Mouse (Mus musculus) erythroblast, embryonic 14.5 days (primary cell): ENCODE data around the gene Ssu72. TPM values are rescaled to one million over a fixed set of nuclear protein-coding genes. Genes with fewer than 3 reads are reported as not detected.
"Not testable (repeated sequence)": the region's sequence is repeated elsewhere in the genome, so short reads cannot be mapped to it uniquely, and the experiment has no call there.

ENCODE experiments used
- H3K27me3 ChIP-seq: 2 replicates; pipeline ENCODE4 v1.6.1; 2012; ENCODE audit warnings: inconsistent platforms; ENCODE audit not compliant: control insufficient read depth
- H3K36me3 ChIP-seq: 2 replicates; pipeline ENCODE4 v1.6.1; 2012; ENCODE audit warnings: mild to moderate bottlenecking, inconsistent platforms; ENCODE audit not compliant: control insufficient read depth
- H3K4me1 ChIP-seq: 2 replicates; pipeline ENCODE4 v1.6.1; 2012; ENCODE audit warnings: inconsistent platforms; ENCODE audit not compliant: control insufficient read depth
- H3K4me3 ChIP-seq: replicated peaks from 2 replicates; pipeline ENCODE3; 2012; ENCODE audit warnings: moderate library complexity, mild to moderate bottlenecking, inconsistent platforms
- H3K9me3 ChIP-seq: 2 replicates; pipeline ENCODE4 v1.6.1; 2012; ENCODE audit warnings: low read length, inconsistent platforms, mixed read lengths; ENCODE audit not compliant: control insufficient read depth
- GATA1 ChIP-seq: IDR thresholded peaks from 2 replicates; pipeline ENCODE4 v1.6.1; 2012; ENCODE audit warnings: low read length, inconsistent platforms, mixed read lengths
- TAL1 ChIP-seq: IDR thresholded peaks from 3 replicates; pipeline ENCODE4 v1.6.1; 2012; ENCODE audit warnings: low read length, inconsistent platforms, mixed read lengths
- polyA plus RNA-seq: library from polyadenylated mRNA; stranded (reverse); fragments of >175 nt; gene quantifications from 2 replicates; pipeline ENCODE4 v1.2.3, GENCODE M21; 2012

Gene Ssu72
- polyA plus RNA-seq, 1 experiment: 0.83 TPM

DNA sequence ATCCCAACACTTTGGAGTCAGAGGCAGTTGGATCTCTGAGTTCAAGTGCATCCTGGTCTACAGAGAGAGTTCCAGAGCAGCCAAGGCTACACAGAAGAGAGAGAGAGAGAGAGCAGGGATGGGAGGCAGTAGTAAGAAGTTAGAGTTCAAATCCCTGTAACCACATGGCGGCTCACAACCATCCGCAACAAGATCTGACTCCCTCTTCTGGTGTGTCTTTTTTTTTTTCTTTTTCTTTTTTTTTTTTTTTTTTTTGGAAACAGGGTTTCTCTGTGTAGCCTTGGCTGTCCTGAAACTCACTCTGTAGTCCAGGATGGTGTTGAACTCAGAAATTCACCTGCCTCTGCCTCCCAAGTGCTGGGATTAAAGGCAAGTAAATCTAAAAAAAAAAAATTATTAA is 32.5 kb upstream of the Ssu72 start:
- H3K9me3 ChIP-seq: no peaks in the 10 kb centered on the region
- no peak overlapping the region for H3K4me3 ChIP-seq
- no peaks in the 10 kb centered on the region; the same call in 1 of the 2 replicates for H3K27me3 ChIP-seq
- TF ChIP-seq GATA1: no peak
- no peak for TF ChIP-seq TAL1
- peaks cover 18% of the 10 kb centered on the region for H3K4me1 ChIP-seq
- no peaks in the 10 kb centered on the region for H3K36me3 ChIP-seq

DNA sequence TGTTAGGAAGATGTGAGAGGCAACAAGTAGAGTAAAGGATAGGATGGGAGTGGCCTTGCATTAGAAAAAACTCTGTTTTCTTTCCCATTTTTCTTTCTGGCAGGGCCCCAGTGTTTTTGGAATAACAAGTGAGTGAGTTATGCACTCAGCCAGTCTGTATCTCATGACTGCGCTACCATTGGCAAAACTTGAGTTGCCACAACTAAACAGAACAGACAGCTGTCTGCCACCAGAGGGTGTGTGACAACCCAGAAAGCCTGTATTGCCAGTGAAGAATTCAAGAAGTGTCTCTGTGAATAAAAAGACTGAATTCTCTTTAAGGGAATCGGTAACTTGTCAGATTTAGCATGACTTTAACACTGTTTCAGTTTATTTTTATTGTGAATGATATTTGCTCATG is 28.6 kb upstream of the Ssu72 start:
- Histone ChIP-seq H3K27me3 (no peaks in the 10 kb centered on the region; the same call in 1 of the 2 replicates), H3K4me1 (no peaks in the 10 kb centered on the region), H3K4me3 (no peak overlapping the region), H3K36me3 (no peaks in the 10 kb centered on the region), H3K9me3 (no peaks in the 10 kb centered on the region)
- TF ChIP-seq GATA1: no peak
- no peak for TF ChIP-seq TAL1

DNA sequence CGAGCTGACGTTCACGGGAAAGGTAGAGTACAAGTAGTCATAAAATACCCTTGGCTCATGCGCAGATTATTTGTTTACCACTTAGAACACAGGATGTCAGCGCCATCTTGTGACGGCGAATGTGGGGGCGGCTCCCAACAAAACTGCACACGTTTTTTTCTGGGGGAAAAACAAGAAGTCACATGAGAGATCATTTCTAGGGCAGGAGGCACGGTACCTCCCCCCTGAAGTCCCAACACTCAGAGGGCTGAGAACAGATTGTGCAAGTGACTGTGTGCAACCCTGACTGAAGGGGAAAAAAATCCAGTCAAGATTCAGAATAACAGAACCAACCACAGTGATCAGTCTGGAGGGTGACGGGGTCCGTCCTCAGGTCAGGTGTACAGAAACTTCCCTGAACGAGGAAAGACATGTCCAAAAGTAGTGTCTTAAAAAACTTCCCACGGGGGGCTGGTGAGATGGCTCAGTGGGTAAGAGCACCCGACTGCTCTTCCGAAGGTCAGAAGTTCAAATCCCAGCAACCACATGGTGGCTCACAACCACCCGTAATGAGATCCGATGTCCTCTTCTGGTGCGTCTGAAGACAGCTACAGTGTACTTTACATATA is 20.8 kb upstream of the Ssu72 start:
- H3K27me3 ChIP-seq, H3K36me3 ChIP-seq, H3K9me3 ChIP-seq, H3K4me3 ChIP-seq, H3K4me1 ChIP-seq: not testable (repeated sequence)

DNA sequence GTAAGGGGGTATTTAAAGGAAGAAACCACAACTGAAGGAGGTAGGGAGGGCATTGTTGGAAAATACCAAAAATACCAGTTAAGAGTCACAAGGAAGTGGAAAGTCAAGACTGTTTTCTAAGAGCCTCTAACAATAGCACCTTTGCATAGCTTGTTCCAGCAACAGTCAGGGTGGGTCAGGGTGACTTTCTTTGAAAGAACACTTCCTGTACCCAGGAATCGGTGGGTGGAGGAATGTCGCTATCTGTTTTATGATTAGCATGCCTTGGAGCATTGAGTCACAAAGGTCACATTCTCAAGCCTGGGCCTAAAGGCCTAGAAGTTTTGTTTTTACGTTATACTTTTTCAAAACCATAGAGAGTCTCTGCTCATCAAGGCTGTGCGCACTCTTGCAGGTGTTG is 16.8 kb upstream of the Ssu72 start:
- H3K4me3 ChIP-seq: not testable (repeated sequence)
- peaks cover 20% of the 10 kb centered on the region for H3K27me3 ChIP-seq

DNA sequence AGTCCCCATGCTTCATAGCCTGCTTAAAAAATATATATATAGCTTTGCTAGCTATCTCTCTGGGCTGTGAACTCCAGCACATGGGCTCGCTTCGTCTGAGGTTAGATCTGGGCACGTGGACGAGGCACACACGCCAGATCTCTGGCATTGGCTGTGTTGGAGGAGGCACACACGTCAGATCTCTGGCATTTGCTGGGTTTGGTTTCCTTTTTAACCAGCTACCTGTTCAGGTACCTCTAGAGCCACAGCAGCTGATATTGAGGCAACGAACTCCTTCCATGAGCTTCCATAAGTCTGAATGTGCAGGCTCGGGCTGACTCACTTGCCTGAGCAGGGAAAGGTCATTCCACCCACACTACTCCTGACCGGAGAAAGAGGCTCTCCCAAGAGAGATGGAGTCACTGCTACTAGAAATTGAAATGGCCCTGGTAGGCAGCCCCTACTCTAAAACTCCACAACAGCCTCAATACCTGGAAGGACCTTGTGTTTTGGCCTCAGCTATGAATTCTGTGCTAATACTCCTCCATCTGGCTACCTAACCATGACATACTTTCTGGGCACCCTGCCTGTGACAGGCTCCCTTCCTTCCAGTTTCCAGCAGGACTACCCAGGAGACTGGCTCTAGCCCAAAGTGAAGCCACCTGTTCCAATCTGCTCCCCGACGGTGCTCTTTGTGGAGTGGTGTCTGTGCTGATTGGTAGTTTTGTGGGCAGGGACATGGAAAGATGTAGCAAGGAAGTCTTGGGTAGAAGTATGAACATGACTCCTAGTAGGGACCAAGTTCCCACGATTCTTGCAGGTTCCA is 13.8 kb upstream of the Ssu72 start:
- no peak for TF ChIP-seq GATA1
- no peak for TF ChIP-seq TAL1
- H3K9me3 ChIP-seq: peaks cover 6% of the 10 kb centered on the region; the same call in 1 of the 2 replicates
- H3K36me3 ChIP-seq: no peaks in the 10 kb centered on the region
- peaks cover 9% of the 10 kb centered on the region for H3K4me1 ChIP-seq
- H3K27me3 ChIP-seq: peaks cover 50% of the 10 kb centered on the region
- H3K4me3 ChIP-seq: no peak overlapping the region

More for the DNA sequence above, 16.8 kb upstream of the Ssu72 start:
- not testable (repeated sequence) for H3K4me1 ChIP-seq, H3K9me3 ChIP-seq, H3K36me3 ChIP-seq

DNA sequence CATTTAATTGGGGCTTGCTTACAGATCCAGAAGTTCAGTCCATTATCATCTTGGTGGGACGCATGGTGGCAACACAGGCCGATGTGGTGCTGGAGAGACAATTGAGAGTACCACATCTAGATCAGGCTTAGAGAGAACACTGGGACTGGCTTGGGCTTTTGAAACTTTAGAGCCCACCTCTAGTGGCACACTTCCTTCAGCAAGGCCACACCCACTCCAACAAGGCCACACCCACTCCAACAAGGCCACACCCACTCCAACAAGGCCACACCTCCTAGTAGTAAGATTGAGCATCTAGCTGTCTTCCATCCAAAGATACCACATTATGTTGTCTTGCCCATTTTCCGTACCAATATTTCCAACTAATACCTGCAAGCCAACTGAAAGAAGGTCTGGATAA is 12.2 kb upstream of the Ssu72 start:
- TF ChIP-seq GATA1: no peak
- no peak for TF ChIP-seq TAL1
- H3K4me1 ChIP-seq: peaks cover 9% of the 10 kb centered on the region
- peaks cover 6% of the 10 kb centered on the region; the same call in 1 of the 2 replicates for H3K9me3 ChIP-seq
- peaks cover 58% of the 10 kb centered on the region for H3K27me3 ChIP-seq
- no peaks in the 10 kb centered on the region for H3K36me3 ChIP-seq
- no peak overlapping the region for H3K4me3 ChIP-seq

DNA sequence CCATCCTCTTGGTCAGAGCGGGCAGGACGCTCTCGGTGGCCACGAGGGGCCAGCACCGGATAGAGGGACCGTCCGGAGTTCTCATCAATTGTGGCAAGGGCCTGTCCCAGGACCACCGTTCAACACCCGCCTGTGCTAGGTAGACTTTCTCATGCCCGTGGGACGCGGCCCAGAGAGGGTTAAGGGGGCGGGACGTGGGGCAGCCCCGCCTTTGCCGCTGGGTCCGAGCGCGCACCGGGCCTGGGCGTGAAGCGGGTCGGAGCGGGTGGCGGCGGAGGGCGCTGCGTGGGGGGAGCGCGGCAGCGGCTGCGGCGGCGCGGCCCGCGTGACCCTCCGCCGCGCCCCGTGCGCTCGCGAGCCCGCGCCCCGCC is 10.5 kb upstream of the Ssu72 start, which contains the start of gene Fndc10:
Gene Fndc10 (plus strand): TSS at position 232 of the 371 bp plus-strand sequence.
- Histone ChIP-seq H3K4me3 (peak within 1 kb of the TSS; percentile 53), H3K9me3 (peaks cover 6% of the 10 kb centered on the region; the same call in 1 of the 2 replicates), H3K4me1 (peaks cover 9% of the 10 kb centered on the region), H3K36me3 (no peaks in the 10 kb centered on the region), H3K27me3 (peaks cover 58% of the 10 kb centered on the region)
- TF ChIP-seq GATA1 (no peak), TAL1 (no peak)

DNA sequence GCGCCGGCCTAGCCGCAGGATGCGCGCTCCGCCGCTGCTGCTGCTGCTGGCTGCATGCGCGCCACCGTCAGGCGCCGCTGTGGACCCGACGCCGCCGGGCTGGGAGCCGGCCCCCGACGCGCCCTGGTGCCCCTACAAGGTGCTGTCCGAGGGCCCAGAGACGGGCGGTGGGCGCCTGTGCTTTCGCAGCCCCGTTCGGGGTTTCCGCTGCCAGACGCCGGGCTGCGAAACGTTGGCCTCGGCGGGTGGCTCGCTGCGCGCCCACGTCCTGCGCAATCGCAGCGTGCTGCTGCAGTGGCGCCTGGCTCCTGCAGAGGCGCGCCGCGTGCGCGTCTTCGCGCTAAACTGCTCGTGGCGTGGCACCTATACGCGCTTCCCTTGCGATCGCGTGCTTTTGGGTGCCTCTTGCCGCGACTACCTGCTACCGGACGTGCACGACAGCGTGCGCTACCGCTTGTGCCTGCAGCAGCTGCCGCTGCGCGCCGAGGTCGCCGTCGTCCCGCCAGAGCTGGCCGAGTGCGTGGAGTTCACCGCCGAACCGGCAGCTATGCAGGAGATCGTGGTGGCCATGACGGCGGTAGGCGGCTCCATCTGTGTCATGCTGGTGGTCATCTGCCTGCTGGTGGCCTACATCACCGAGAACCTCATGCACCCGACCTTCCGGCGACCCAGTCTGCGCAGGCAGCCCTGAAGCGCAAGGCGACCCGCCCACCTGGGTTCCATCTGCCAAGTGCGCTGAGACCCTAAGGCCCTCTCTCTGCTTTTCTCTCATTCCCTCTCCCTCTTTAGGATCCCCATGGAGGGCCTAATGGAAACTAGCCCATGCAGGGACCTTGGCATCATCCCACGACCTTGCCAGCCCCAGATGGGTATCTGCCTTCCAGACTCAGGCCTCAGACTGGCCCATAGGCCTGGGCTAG is 9.9 kb upstream of the Ssu72 start:
- peaks cover 6% of the 10 kb centered on the region; the same call in 1 of the 2 replicates for H3K9me3 ChIP-seq
- no peaks in the 10 kb centered on the region for H3K36me3 ChIP-seq
- TF ChIP-seq TAL1 (no peak), GATA1 (no peak)
- H3K4me3 ChIP-seq: peak overlapping the region; percentile 53
- H3K4me1 ChIP-seq: peaks cover 9% of the 10 kb centered on the region
- peaks cover 58% of the 10 kb centered on the region for H3K27me3 ChIP-seq

DNA sequence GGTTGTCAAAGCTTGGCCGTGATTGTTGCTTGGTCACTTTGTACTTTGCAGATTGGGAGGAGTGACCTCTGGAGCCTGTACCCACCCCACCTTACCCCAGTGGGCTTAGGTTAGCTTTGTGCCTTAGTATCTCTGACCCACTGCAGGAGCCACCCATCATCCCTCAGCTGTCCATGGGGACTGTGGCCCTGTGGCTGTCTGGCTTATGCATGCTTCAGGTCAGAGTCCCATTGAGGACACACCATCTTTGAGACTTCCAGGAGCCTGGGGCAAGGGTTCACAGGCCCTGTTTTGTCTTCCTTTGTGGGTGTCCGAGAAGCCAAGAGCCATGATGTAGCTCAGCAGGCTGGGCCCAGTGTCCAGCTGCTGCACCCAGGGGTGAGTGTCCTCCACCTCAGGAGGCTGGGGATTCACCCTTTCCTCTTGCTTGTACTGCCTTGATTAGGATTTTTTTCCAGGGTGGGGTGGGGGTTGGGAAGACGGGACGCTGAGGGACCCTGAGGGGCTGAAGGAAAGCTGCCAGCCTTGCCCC is 9.0 kb upstream of the Ssu72 start:
- Histone ChIP-seq H3K27me3 (peaks cover 57% of the 10 kb centered on the region), H3K4me3 (no peak overlapping the region), H3K4me1 (peaks cover 9% of the 10 kb centered on the region), H3K36me3 (no peaks in the 10 kb centered on the region), H3K9me3 (peaks cover 6% of the 10 kb centered on the region; the same call in 1 of the 2 replicates)
- TF ChIP-seq GATA1 (no peak), TAL1 (no peak)
